In genomic region chr12:109449421-109450411, GRCm38 (mm10) we compare ENCODE assay signal across 9 mouse cellular contexts. TPM values are rescaled to one million over a fixed set of nuclear protein-coding genes. Genes with fewer than 3 reads are reported as not detected.
A peak's percentile ranks its signal among the peaks of the same experiment; 100 is the strongest.
DNase-seq lines count a peak whose midpoint lies in the region; ATAC-seq and TF ChIP-seq lines count a peak whose summit lies in the region.
"Had no signal": no experiment of that assay in that cellular context is flagged by ENCODE, and none has a peak within 500 bp of the region (broad histone marks: within the 10 kb centered on the region; RNA-seq: fewer than 3 reads in every experiment).

No protein-coding gene starts in this region.

- peak overlapping the region; percentile 67 for H3K4me2 ChIP-seq in kidney, embryonic 16.5 days (replicated peaks; ENCODE audit: low read depth, low read length)
- H3K4me2 ChIP-seq in embryonic facial prominence, embryonic 13.5 days, result peak overlapping the region; percentile 73
- H3K4me2 ChIP-seq in neural tube, embryonic 13.5 days, result peak overlapping the region; percentile 65

- H3K27ac ChIP-seq in kidney, embryonic 16.5 days (ENCODE audit: low read length), result peak overlapping the region; percentile 54; the same call in 1 of the 2 replicates
- peak overlapping the region; percentile 68 for H3K27ac ChIP-seq in embryonic facial prominence, embryonic 13.5 days
- H3K27ac ChIP-seq in neural tube, embryonic 13.5 days (replicated peaks), result peak overlapping the region; percentile 61
- no peak overlapping the region for H3K27ac ChIP-seq in thymus, adult 2 months (ENCODE audit: control insufficient read depth, insufficient read depth, low read length)

- H3K4me3 ChIP-seq in kidney, embryonic 16.5 days (ENCODE audit: low read length), result peak overlapping the region; percentile 41
- peak overlapping the region; percentile 40 for H3K4me3 ChIP-seq in embryonic facial prominence, embryonic 13.5 days
- H3K4me3 ChIP-seq in neural tube, embryonic 13.5 days, result peak overlapping the region; percentile 31
- H3K4me3 ChIP-seq in thymus, adult 2 months (ENCODE audit: control insufficient read depth, insufficient read depth, low read length), result no peak overlapping the region

- TF ChIP-seq POLR2A in thymus, adult 2 months (IDR thresholded peaks at IDR 0.05; ENCODE audit: control insufficient read depth, extremely low read depth, insufficient read depth, low read length, poor library complexity), result no peak

- WGBS in kidney, embryonic 16.5 days, result under 1% methylated on average over 29 of the region's 30 CpGs
- WGBS in embryonic facial prominence, embryonic 13.5 days, result under 1% methylated on average over 29 of the region's 30 CpGs
- 3% methylated on average over 30 of the region's 30 CpGs for WGBS in large intestine, adult 2 months
- under 1% methylated on average over 30 of the region's 30 CpGs for WGBS in neural tube, embryonic 13.5 days
- 10% methylated on average over 29 of the region's 30 CpGs for WGBS in thymus, adult 2 months

- peaks cover 49% of the 10 kb centered on the region for H3K4me1 ChIP-seq in kidney, embryonic 16.5 days (ENCODE audit: insufficient read depth, low read length)
- peaks cover 67% of the 10 kb centered on the region for H3K4me1 ChIP-seq in embryonic facial prominence, embryonic 13.5 days
- H3K4me1 ChIP-seq in neural tube, embryonic 13.5 days (replicated peaks), result peaks cover 53% of the 10 kb centered on the region
- peaks cover 10% of the 10 kb centered on the region for H3K4me1 ChIP-seq in thymus, adult 2 months (replicated peaks; ENCODE audit: control insufficient read depth, insufficient read depth, low read length)

- H3K27me3 ChIP-seq in kidney, embryonic 16.5 days (ENCODE audit: insufficient read depth, low read length), result peaks cover 49% of the 10 kb centered on the region
- peaks cover 65% of the 10 kb centered on the region for H3K27me3 ChIP-seq in embryonic facial prominence, embryonic 13.5 days
- peaks cover 87% of the 10 kb centered on the region for H3K27me3 ChIP-seq in neural tube, embryonic 13.5 days
- H3K27me3 ChIP-seq in thymus, adult 2 months (ENCODE audit: control insufficient read depth, insufficient read depth, low read length), result peaks cover 12% of the 10 kb centered on the region

- intact Hi-C loops in left cerebral cortex, postnatal 4 days (cut with DNase I), result no loop called here

- TF ChIP-seq CTCF in thymus, adult 2 months (IDR thresholded peaks at IDR 0.05; ENCODE audit: borderline replicate concordance, control insufficient read depth, extremely low read depth, insufficient read depth, low read length, poor library complexity), result no peak

- no peaks in the 10 kb centered on the region for H3K9me3 ChIP-seq in kidney, embryonic 16.5 days (ENCODE audit: low read length)
- no peaks in the 10 kb centered on the region for H3K9me3 ChIP-seq in embryonic facial prominence, embryonic 13.5 days
- no peaks in the 10 kb centered on the region for H3K9me3 ChIP-seq in neural tube, embryonic 13.5 days

- peak overlapping the region; percentile 59 for H3K9ac ChIP-seq in kidney, embryonic 16.5 days (replicated peaks; ENCODE audit: low read length)
- H3K9ac ChIP-seq in embryonic facial prominence, embryonic 13.5 days, result peak overlapping the region; percentile 64
- peak overlapping the region; percentile 68 for H3K9ac ChIP-seq in neural tube, embryonic 13.5 days

- no peak for DNase-seq in kidney, postnatal 36 days
- DNase-seq in large intestine, adult 2 months (ENCODE audit: low read depth, low spot score), result peak; percentile 31
- DNase-seq in thymus, adult 2 months, result no peak
- no peak for DNase-seq in left cerebral cortex, postnatal 4 days
- no peak for DNase-seq in thymus, postnatal 36 days

- H3K36me3 ChIP-seq in kidney, embryonic 16.5 days (ENCODE audit: insufficient read depth, low read length), result no peaks in the 10 kb centered on the region
- H3K36me3 ChIP-seq in embryonic facial prominence, embryonic 13.5 days, result no peaks in the 10 kb centered on the region
- H3K36me3 ChIP-seq in neural tube, embryonic 13.5 days, result no peaks in the 10 kb centered on the region
- no peaks in the 10 kb centered on the region for H3K36me3 ChIP-seq in thymus, adult 2 months (ENCODE audit: control insufficient read depth, insufficient read depth, low read length)
- H3K36me3 ChIP-seq: G1E had no signal

- peak; percentile 62 for ATAC-seq in kidney, embryonic 16.5 days (ENCODE audit: low FRiP score, low TSS enrichment)
- 0 out of 2 replicates have a peak, but pooled peaks have one; percentile 21 for ATAC-seq in embryonic facial prominence, embryonic 13.5 days (ENCODE audit: insufficient number of reproducible peaks, insufficient read depth, low FRiP score, low TSS enrichment, low read depth)
- ATAC-seq in neural tube, embryonic 13.5 days (ENCODE audit: low read depth), result peak; percentile 21; the same call in 1 of the 2 replicates

RNA-seq across cellular contexts. Expression of gene Dlk1, which starts 2.9 kb away (rescaled TPM):
- polyA plus RNA-seq in kidney, embryonic 16.5 days (2015; fragmentation: Nextera tagmentation; extraction: Ambion mirVana), result 91.9 and 111 TPM in 2 replicates
- 176 and 272 TPM in 2 replicates for polyA plus RNA-seq in embryonic facial prominence, embryonic 13.5 days (2015; fragmentation: Nextera tagmentation; extraction: Ambion mirVana)
- 0.34 and 0.82 TPM in 2 replicates for polyA plus RNA-seq in large intestine, adult 2 months (2012; rRNA removed)
- polyA plus RNA-seq in neural tube, embryonic 13.5 days (2015; fragmentation: Nextera tagmentation; extraction: Ambion mirVana), result 77.7 and 96.5 TPM in 2 replicates
- 2.2 and 4.1 TPM in 2 replicates for polyA plus RNA-seq in thymus, adult 2 months (2012; rRNA removed)
- 1 to 10 TPM; 2.6 to 4.6 TPM for total RNA-seq in left cerebral cortex, postnatal 4 days (2021)
- polyA plus RNA-seq: G1E had no signal

Comparison
In these comparisons a context has a peak if more than half of its experiments do, and no peak if none do; other contexts are left out.
1. RNA of gene Dlk1, which starts 2.9 kb away (polyA plus RNA-seq): 176 to 272 TPM in embryonic facial prominence, embryonic 13.5 days, 91.9 to 111 TPM in kidney, embryonic 16.5 days and 77.7 to 96.5 TPM in neural tube, embryonic 13.5 days; 2.2 to 4.1 TPM in thymus, adult 2 months and 0.34 to 0.82 TPM in large intestine, adult 2 months; every median in the first group is over 10 times any median in the second.
2. Peak in every context shown above with its lines, with median percentiles within 50 percentile points of each other: ATAC-seq, H3K4me2 ChIP-seq and H3K9ac ChIP-seq.